Mouse (Mus musculus) liver, adult 2 months (tissue): ENCODE measurements around the gene C87436.

Experiments
- CTCF ChIP-seq: fragments of 200-500 bp; IDR thresholded peaks from 2 replicates; pipeline ENCODE4 v1.5.1; 2011; ENCODE audit warnings: low read depth, low read length, control low read depth
- POLR2A ChIP-seq: fragments of 200-500 bp; IDR thresholded peaks from 2 replicates; pipeline ENCODE4 v1.6.1; 2011; ENCODE audit warnings: low read length, control low read depth; ENCODE audit not compliant: insufficient read depth; ENCODE audit errors: extremely low read depth

DNA sequence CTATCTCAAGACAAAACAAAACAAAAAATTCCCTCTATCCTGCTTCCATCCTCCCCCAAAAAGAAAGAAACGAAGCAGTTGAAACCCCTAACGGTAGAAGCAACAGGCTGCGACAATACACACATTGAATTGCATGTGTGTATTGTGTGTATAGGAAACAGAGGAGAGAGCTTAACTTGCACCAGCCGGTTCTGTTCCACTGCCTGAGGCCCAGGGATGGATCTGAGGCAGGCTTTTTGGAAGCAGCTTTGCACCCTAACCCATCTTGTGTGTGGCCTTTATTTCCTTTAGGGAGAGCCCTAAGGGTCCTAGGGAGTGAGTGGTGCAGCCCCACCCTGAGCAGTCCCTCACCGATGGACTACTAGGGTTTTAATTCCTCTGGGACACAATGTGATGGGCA is 58.4 kb downstream of the C87436 start:
- TF ChIP-seq CTCF: no peak
- no peak for TF ChIP-seq POLR2A
